Mouse (Mus musculus): ENCODE results near the gene Ccdc84. TPM values are rescaled to one million over a fixed set of nuclear protein-coding genes. Genes with fewer than 3 reads are reported as not detected.
"Not testable (repeated sequence)": the region's sequence is repeated elsewhere in the genome, so short reads cannot be mapped to it uniquely, and the experiment has no call there.

The Ccdc84 gene
- polyA plus RNA-seq, 1 experiment: 30.9 TPM

DNA sequence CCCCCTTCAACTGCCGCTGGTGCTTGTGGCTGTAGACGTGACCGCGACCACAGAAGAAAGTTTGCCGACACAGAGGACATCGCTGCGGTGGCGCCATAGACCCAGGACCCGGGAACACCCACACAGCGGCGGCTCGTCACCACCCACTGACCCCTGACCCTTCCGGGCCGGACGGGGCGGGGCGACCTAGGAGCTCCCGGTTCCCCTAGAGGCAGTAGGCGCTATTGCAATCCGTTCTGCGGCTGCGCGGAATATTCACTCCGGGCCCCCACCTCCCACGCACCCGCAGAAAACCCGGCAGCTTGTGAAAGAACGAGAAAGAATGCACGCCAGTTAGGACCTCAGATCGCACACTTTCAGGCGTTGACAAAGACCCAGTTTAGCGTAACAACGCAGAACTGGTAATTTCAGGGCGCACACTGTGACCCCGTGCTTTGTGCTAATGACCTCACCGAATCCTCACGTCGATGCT, 441 bp downstream of the Ccdc84 start:
- Histone ChIP-seq H3K4me1 (replicated peaks; ENCODE audit: control insufficient read depth, insufficient read depth, low read length) (peaks cover 9% of the 10 kb centered on the region), H3K4me3 (ENCODE audit: control insufficient read depth, insufficient read depth, low read length) (peak overlapping the region; percentile 84), H3K27ac (ENCODE audit: control insufficient read depth, insufficient read depth, low read length) (peak overlapping the region; percentile 63; the same call in 1 of the 2 replicates), H3K36me3 (ENCODE audit: control insufficient read depth, insufficient read depth, low read length) (peaks cover 4% of the 10 kb centered on the region; the same call in 1 of the 2 replicates), H3K27me3 (ENCODE audit: control insufficient read depth, insufficient read depth, low read length) (no peaks in the 10 kb centered on the region)
- peak; percentile 92 for DNase-seq
- under 1% methylated on average over 38 of the region's 38 CpGs for WGBS
- TF ChIP-seq CTCF (IDR thresholded peaks at IDR 0.05; ENCODE audit: borderline replicate concordance, control insufficient read depth, extremely low read depth, insufficient read depth, low read length, poor library complexity): peak; percentile 87
- no peak for TF ChIP-seq POLR2A (IDR thresholded peaks at IDR 0.05; ENCODE audit: control insufficient read depth, extremely low read depth, insufficient read depth, low read length, poor library complexity)

DNA sequence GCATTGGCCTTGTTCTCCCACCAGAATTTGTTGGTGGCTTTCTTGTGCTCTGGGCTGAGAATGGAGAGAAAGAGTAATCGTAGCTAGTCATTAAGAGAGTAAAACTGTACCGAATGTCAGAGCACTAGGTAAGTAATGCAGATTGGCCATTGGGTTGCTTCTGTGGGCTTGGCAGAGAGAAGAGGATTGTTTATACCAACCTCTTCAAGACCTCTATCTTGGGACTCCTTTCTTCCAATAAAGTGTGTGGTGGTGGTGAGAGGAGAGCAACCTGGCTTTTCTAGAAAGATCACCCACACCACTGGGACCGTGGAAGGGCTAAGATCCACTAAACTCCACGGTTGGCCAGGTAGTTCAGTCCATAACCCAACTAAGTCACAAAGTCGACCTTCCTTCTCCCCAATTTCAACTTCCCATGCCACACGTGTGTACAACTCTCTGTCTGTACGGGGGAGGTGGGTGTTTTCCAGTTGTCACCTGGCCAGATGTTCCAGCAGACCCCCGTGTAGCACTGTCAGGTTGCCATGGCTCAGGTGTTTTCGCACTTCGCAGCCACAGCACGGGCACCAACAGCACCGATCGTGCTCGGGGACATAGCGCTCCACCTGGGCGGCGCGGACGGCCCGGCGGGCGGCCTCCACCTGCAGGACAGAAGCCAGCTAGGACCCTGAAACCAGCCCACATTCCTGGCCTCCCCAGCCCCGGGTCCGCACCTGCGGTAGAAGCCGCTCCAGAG, 1.0 kb downstream of the Ccdc84 start:
- H3K4me1 ChIP-seq (replicated peaks; ENCODE audit: control insufficient read depth, insufficient read depth, low read length): peaks cover 11% of the 10 kb centered on the region
- H3K4me3 ChIP-seq (ENCODE audit: control insufficient read depth, insufficient read depth, low read length): peak overlapping the region; percentile 84
- TF ChIP-seq POLR2A (IDR thresholded peaks at IDR 0.05; ENCODE audit: control insufficient read depth, extremely low read depth, insufficient read depth, low read length, poor library complexity): no peak
- TF ChIP-seq CTCF (IDR thresholded peaks at IDR 0.05; ENCODE audit: borderline replicate concordance, control insufficient read depth, extremely low read depth, insufficient read depth, low read length, poor library complexity): no peak
- H3K27me3 ChIP-seq (ENCODE audit: control insufficient read depth, insufficient read depth, low read length): no peaks in the 10 kb centered on the region
- H3K27ac ChIP-seq (ENCODE audit: control insufficient read depth, insufficient read depth, low read length): no peak overlapping the region
- WGBS: 6% methylated on average over 26 of the region's 26 CpGs
- DNase-seq: no peak
- peaks cover 7% of the 10 kb centered on the region; the same call in 1 of the 2 replicates for H3K36me3 ChIP-seq (ENCODE audit: control insufficient read depth, insufficient read depth, low read length)

DNA sequence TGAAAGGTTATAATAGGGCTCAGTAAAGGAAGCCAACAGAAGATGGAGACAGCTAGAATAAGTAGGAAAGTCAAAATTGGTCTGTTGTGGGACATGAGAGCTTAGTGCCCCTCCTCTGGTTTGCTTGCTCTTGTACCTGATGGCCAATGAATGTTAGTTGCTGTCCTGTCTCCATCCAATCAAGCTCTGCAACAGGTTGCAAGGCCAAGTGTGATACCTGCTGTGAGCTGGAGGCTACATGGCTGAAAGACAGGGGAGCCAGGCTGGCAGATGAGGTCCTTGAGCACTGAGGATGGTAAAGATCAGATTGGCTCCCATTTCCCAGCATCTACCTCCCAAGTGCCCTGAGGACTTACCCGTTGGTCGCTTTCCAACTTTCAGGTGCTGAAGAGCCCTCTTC, 5.6 kb downstream of the Ccdc84 start:
- DNase-seq: no peak
- TF ChIP-seq POLR2A (IDR thresholded peaks at IDR 0.05; ENCODE audit: control insufficient read depth, extremely low read depth, insufficient read depth, low read length, poor library complexity): no peak
- no peak for TF ChIP-seq CTCF (IDR thresholded peaks at IDR 0.05; ENCODE audit: borderline replicate concordance, control insufficient read depth, extremely low read depth, insufficient read depth, low read length, poor library complexity)
- H3K4me3 ChIP-seq (ENCODE audit: control insufficient read depth, insufficient read depth, low read length): no peak overlapping the region
- H3K4me1 ChIP-seq (replicated peaks; ENCODE audit: control insufficient read depth, insufficient read depth, low read length): peaks cover 13% of the 10 kb centered on the region
- WGBS: 93% methylated on average over 2 of the region's 2 CpGs
- H3K27me3 ChIP-seq (ENCODE audit: control insufficient read depth, insufficient read depth, low read length): no peaks in the 10 kb centered on the region
- peaks cover 26% of the 10 kb centered on the region for H3K36me3 ChIP-seq (ENCODE audit: control insufficient read depth, insufficient read depth, low read length)
- H3K27ac ChIP-seq (ENCODE audit: control insufficient read depth, insufficient read depth, low read length): no peak overlapping the region

DNA sequence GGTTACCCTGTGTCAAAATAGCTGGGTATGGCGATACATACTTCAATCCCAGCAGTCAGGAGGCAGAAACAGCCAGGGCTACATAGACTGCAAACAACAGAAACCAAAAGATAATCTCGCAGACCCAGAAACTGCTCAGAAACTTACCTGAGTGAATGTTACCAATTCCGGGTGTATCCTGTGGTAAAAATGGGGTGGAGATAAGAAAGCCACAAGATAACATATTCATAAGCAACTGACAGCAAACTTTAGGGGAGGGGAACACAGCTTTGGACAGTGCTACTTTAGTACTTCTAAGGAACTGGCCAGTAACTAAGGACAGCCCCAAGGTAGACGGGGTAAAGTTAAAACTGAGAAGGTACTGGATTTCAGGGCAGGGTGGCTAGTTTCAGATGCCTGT, 6.1 kb downstream of the Ccdc84 start:
- H3K4me1 ChIP-seq (replicated peaks; ENCODE audit: control insufficient read depth, insufficient read depth, low read length): peaks cover 11% of the 10 kb centered on the region
- H3K4me3 ChIP-seq (ENCODE audit: control insufficient read depth, insufficient read depth, low read length): no peak overlapping the region
- WGBS: 58% methylated on average over 4 of the region's 4 CpGs
- no peaks in the 10 kb centered on the region for H3K27me3 ChIP-seq (ENCODE audit: control insufficient read depth, insufficient read depth, low read length)
- H3K36me3 ChIP-seq (ENCODE audit: control insufficient read depth, insufficient read depth, low read length): peaks cover 26% of the 10 kb centered on the region
- no peak for TF ChIP-seq POLR2A (IDR thresholded peaks at IDR 0.05; ENCODE audit: control insufficient read depth, extremely low read depth, insufficient read depth, low read length, poor library complexity)
- TF ChIP-seq CTCF (IDR thresholded peaks at IDR 0.05; ENCODE audit: borderline replicate concordance, control insufficient read depth, extremely low read depth, insufficient read depth, low read length, poor library complexity): no peak
- no peak for DNase-seq
- no peak overlapping the region for H3K27ac ChIP-seq (ENCODE audit: control insufficient read depth, insufficient read depth, low read length)

DNA sequence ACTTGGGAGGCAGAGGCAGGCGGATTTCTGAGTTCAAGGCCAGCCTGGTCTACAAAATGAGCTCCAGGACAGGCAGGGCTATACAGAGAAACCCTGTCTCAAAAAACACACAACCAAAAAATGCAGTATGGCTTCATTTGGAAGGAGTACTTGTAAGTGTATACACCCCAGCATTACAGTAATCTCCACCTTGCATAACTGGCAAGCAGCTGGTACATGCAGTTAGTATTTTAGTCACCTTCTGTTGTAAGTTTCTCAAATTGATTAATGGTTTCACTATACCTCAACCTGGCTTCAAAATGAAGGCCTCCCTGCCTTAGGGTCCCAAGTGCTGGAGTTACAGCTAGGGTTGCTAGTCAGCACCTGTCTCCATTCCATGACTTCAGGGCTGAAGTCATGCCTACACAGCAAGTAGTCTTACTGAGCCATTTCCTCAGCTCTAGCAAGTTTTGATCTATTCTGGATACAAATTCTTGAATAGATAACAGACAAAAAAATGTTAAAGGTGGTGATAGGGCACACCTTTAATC, 6.7 kb downstream of the Ccdc84 start:
- no peak for TF ChIP-seq CTCF (IDR thresholded peaks at IDR 0.05; ENCODE audit: borderline replicate concordance, control insufficient read depth, extremely low read depth, insufficient read depth, low read length, poor library complexity)
- no peak for TF ChIP-seq POLR2A (IDR thresholded peaks at IDR 0.05; ENCODE audit: control insufficient read depth, extremely low read depth, insufficient read depth, low read length, poor library complexity)
- WGBS: 92% methylated on average over 1 of the region's 1 CpGs
- Histone ChIP-seq H3K36me3 (ENCODE audit: control insufficient read depth, insufficient read depth, low read length) (peaks cover 26% of the 10 kb centered on the region), H3K4me1 (replicated peaks; ENCODE audit: control insufficient read depth, insufficient read depth, low read length) (peaks cover 9% of the 10 kb centered on the region; the same call in 1 of the 2 replicates), H3K27ac (ENCODE audit: control insufficient read depth, insufficient read depth, low read length) (no peak overlapping the region), H3K27me3 (ENCODE audit: control insufficient read depth, insufficient read depth, low read length) (no peaks in the 10 kb centered on the region), H3K4me3 (ENCODE audit: control insufficient read depth, insufficient read depth, low read length) (no peak overlapping the region)
- no peak for DNase-seq

DNA sequence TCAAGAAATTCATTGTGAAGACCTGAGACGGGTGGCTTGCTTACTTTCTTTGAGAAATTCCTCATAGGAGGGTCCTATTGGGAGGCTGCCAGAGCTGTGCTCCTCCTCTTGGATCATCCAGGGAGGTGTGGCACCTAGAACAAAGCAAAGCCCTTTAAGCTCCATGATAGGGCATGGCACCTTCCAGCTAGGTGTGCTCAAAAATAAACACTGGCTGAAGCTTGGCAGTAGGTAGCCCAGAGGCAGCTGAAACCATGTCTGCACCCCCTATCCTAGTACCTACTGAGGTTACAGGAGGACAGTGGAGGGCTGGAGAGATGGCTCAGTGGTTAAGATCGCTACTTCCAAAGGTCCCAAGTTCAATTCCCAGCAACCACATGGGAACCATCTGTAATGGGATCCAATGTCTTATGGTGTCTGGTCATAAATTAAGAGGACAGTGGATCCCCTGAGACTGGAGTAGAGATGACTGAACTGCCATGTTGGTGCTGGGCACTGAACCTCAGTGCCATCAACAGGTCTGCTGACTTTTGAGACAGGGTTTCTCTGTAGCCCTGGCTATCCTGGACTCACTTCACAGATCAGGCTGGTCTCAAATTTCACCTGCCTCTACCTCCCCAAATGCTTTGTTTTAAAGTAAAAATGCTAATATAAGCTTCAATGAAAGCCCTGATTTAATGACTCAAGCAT, 7.6 kb downstream of the Ccdc84 start:
- no peaks in the 10 kb centered on the region for H3K27me3 ChIP-seq (ENCODE audit: control insufficient read depth, insufficient read depth, low read length)
- no peak for TF ChIP-seq POLR2A (IDR thresholded peaks at IDR 0.05; ENCODE audit: control insufficient read depth, extremely low read depth, insufficient read depth, low read length, poor library complexity)
- H3K27ac ChIP-seq (ENCODE audit: control insufficient read depth, insufficient read depth, low read length): no peak overlapping the region
- WGBS: 94% methylated on average over 2 of the region's 2 CpGs
- DNase-seq: no peak
- no peak overlapping the region for H3K4me3 ChIP-seq (ENCODE audit: control insufficient read depth, insufficient read depth, low read length)
- peaks cover 11% of the 10 kb centered on the region; the same call in 1 of the 2 replicates for H3K4me1 ChIP-seq (replicated peaks; ENCODE audit: control insufficient read depth, insufficient read depth, low read length)
- peaks cover 26% of the 10 kb centered on the region for H3K36me3 ChIP-seq (ENCODE audit: control insufficient read depth, insufficient read depth, low read length)

DNA sequence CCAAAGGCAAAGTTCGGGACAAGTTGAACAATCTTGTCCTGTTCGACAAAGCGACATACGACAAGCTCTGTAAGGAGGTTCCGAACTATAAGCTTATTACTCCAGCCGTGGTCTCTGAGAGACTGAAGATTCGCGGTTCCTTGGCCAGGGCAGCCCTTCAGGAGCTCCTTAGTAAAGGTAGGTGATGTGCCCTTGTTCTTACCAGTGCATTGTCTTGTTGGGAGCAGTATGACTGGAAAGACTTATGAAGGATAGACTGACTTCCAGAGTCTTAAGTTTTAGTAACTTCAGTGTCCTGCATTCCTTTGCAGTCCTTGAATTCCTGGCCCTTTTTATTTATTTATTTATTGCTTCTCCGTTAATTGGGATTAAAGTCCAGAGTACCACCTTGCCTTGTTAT, 9.7 kb downstream of the Ccdc84 start:
- H3K27ac ChIP-seq (ENCODE audit: control insufficient read depth, insufficient read depth, low read length); H3K27me3 ChIP-seq (ENCODE audit: control insufficient read depth, insufficient read depth, low read length); H3K4me3 ChIP-seq (ENCODE audit: control insufficient read depth, insufficient read depth, low read length); DNase-seq: not testable (repeated sequence)
- peaks cover 41% of the 10 kb centered on the region for H3K36me3 ChIP-seq (ENCODE audit: control insufficient read depth, insufficient read depth, low read length)
- peaks cover 11% of the 10 kb centered on the region; the same call in 1 of the 2 replicates for H3K4me1 ChIP-seq (replicated peaks; ENCODE audit: control insufficient read depth, insufficient read depth, low read length)
- 77% methylated on average over 9 of the region's 9 CpGs for WGBS
